30 mouse cellular contexts compared by ENCODE assay signal in the genomic region with DNA sequence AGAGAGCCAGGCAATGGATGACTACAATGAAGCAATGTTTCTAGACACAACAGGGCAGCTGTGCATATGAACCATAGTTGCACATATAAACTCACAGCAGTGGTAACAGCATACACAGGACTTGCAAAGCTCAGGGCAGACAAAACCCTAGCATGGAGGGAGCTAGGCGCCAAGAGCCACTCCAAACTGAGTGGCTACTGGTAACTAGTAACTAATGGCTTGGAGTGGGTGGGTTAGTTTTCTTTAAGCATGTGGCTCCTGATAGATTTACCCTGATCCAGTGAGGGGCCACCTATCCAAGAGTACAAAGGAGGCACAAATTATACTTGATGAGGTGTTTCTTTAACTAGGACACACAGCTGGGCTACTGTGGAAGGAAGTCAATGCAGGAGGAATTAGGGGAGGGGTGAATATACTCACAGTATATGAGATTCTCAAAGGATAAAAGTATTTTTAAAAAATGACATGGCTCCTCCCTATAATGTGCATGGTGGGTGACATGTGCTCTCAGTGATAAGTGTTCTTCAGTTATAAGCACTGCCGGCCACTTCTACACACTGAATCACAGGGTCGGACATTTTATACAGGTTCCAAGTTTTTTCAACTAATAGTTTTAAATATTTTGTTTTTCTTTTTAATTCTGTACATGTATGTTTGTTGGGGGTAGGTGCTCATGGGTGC. TPM values are rescaled to one million over a fixed set of nuclear protein-coding genes. Genes with fewer than 3 reads are reported as not detected.
DNase-seq lines count a peak whose midpoint lies in the region; ATAC-seq lines count a peak whose summit lies in the region.
"Had no signal": no experiment of that assay in that cellular context is flagged by ENCODE, and none has a peak within 500 bp of the region (broad histone marks: within the 10 kb centered on the region; RNA-seq: fewer than 3 reads in every experiment).

No protein-coding gene starts in this region.

- H3K9ac ChIP-seq in hindbrain, embryonic 15.5 days = no peak overlapping the region
- H3K9ac ChIP-seq in hindbrain, embryonic 16.5 days (ENCODE audit: low read depth, low read length) = no peak overlapping the region
- H3K9ac ChIP-seq in midbrain, embryonic 12.5 days (replicated peaks) = no peak overlapping the region; the same call in 1 of the 2 replicates
- no peak overlapping the region for H3K9ac ChIP-seq in midbrain, embryonic 11.5 days (ENCODE audit: low read length)
- H3K9ac ChIP-seq in liver, embryonic 16.5 days (ENCODE audit: low read depth, low read length) = no peak overlapping the region
- H3K9ac ChIP-seq: embryonic facial prominence, embryonic 15.5 days; forebrain, embryonic 13.5 days; hindbrain, embryonic 13.5 days; intestine, embryonic 15.5 days; limb, embryonic 15.5 days; lung, embryonic 15.5 days; midbrain, embryonic 15.5 days; stomach, embryonic 15.5 days had no signal

- no peak overlapping the region for H3K4me2 ChIP-seq in hindbrain, embryonic 15.5 days
- H3K4me2 ChIP-seq in hindbrain, embryonic 16.5 days (ENCODE audit: low read length) = no peak overlapping the region
- H3K4me2 ChIP-seq in midbrain, embryonic 12.5 days (replicated peaks) = no peak overlapping the region
- H3K4me2 ChIP-seq in midbrain, embryonic 11.5 days = no peak overlapping the region
- no peak overlapping the region for H3K4me2 ChIP-seq in liver, embryonic 16.5 days (ENCODE audit: low read depth, low read length)
- H3K4me2 ChIP-seq: embryonic facial prominence, embryonic 15.5 days; forebrain, embryonic 13.5 days; heart, embryonic 11.5 days; hindbrain, embryonic 13.5 days; intestine, embryonic 15.5 days; limb, embryonic 15.5 days; lung, embryonic 15.5 days; midbrain, embryonic 15.5 days; stomach, embryonic 15.5 days had no signal

- H3K27me3 ChIP-seq in hindbrain, embryonic 15.5 days = no peaks in the 10 kb centered on the region
- H3K27me3 ChIP-seq in hindbrain, embryonic 16.5 days (replicated peaks; ENCODE audit: control insufficient read depth, insufficient read depth, low read length) = no peaks in the 10 kb centered on the region
- H3K27me3 ChIP-seq in midbrain, embryonic 12.5 days = 0 out of 2 replicates have a peak, but pooled peaks cover 6% of the 10 kb centered on the region
- no peaks in the 10 kb centered on the region for H3K27me3 ChIP-seq in midbrain, embryonic 11.5 days (ENCODE audit: control insufficient read depth, insufficient read depth, low read length)
- H3K27me3 ChIP-seq in liver, embryonic 16.5 days (ENCODE audit: control insufficient read depth, insufficient read depth, low read depth, low read length) = no peaks in the 10 kb centered on the region
- H3K27me3 ChIP-seq: embryonic facial prominence, embryonic 15.5 days; forebrain, embryonic 13.5 days; intestine, embryonic 15.5 days; limb, embryonic 15.5 days; lung, embryonic 15.5 days; midbrain, embryonic 15.5 days; stomach, embryonic 15.5 days had no signal

- H3K9me3 ChIP-seq in hindbrain, embryonic 15.5 days = no peaks in the 10 kb centered on the region
- no peaks in the 10 kb centered on the region for H3K9me3 ChIP-seq in hindbrain, embryonic 16.5 days (ENCODE audit: control insufficient read depth, low read length)
- no peaks in the 10 kb centered on the region for H3K9me3 ChIP-seq in midbrain, embryonic 12.5 days
- no peaks in the 10 kb centered on the region for H3K9me3 ChIP-seq in midbrain, embryonic 11.5 days (ENCODE audit: control insufficient read depth, low read length)
- H3K9me3 ChIP-seq in liver, embryonic 16.5 days (replicated peaks; ENCODE audit: control insufficient read depth, low read length) = no peaks in the 10 kb centered on the region
- H3K9me3 ChIP-seq: embryonic facial prominence, embryonic 10.5 days; embryonic facial prominence, embryonic 15.5 days; forebrain, embryonic 13.5 days; hindbrain, embryonic 13.5 days; intestine, embryonic 15.5 days; limb, embryonic 10.5 days; limb, embryonic 15.5 days; lung, embryonic 15.5 days; midbrain, embryonic 15.5 days; stomach, embryonic 15.5 days had no signal

- DNase-seq in midbrain, embryonic 11.5 days (ENCODE audit: low spot score, missing footprints) = no peak
- no peak for DNase-seq in frontal cortex, adult 2 months (ENCODE audit: extremely low spot score in 1 of 2, low spot score in 1 of 2)
- no peak for DNase-seq in thymus, postnatal 25 days
- DNase-seq: adrenal gland, adult 8-10 months; cerebellum, adult 2 months; cerebellum, postnatal 14 days; gastrocnemius, postnatal 25 days; heart, adult 18-20 months; heart, postnatal 4 days; kidney, adult 2 months; kidney, postnatal 4 days; layer of hippocampus, postnatal 36 days; right cerebral cortex, postnatal 25 days; thymus, postnatal 14 days had no signal

- 94% methylated on average over 3 of the region's 3 CpGs for WGBS in hindbrain, embryonic 15.5 days
- 96% methylated on average over 3 of the region's 3 CpGs for WGBS in hindbrain, embryonic 16.5 days
- WGBS in midbrain, embryonic 12.5 days = 95% methylated on average over 3 of the region's 3 CpGs
- 95% methylated on average over 3 of the region's 3 CpGs for WGBS in midbrain, embryonic 11.5 days
- WGBS in liver, embryonic 16.5 days (ENCODE audit: insufficient replicate concordance) = 36% methylated on average over 3 of the region's 3 CpGs

- H3K4me1 ChIP-seq in hindbrain, embryonic 15.5 days (replicated peaks) = 0 out of 2 replicates have a peak, but pooled peaks cover 5% of the 10 kb centered on the region
- H3K4me1 ChIP-seq in hindbrain, embryonic 16.5 days (ENCODE audit: control insufficient read depth, insufficient read depth, low read depth, low read length) = no peaks in the 10 kb centered on the region
- H3K4me1 ChIP-seq in midbrain, embryonic 12.5 days = 0 out of 2 replicates have a peak, but pooled peaks cover 4% of the 10 kb centered on the region
- H3K4me1 ChIP-seq in midbrain, embryonic 11.5 days (ENCODE audit: control insufficient read depth, insufficient read depth, low read length) = no peaks in the 10 kb centered on the region
- peaks cover 23% of the 10 kb centered on the region for H3K4me1 ChIP-seq in liver, embryonic 16.5 days (ENCODE audit: control insufficient read depth, low read depth, low read length)
- H3K4me1 ChIP-seq: embryonic facial prominence, embryonic 10.5 days; embryonic facial prominence, embryonic 15.5 days; intestine, embryonic 15.5 days; limb, embryonic 10.5 days; limb, embryonic 15.5 days; lung, embryonic 15.5 days; midbrain, embryonic 15.5 days; stomach, embryonic 15.5 days had no signal

- no peak overlapping the region for H3K4me3 ChIP-seq in hindbrain, embryonic 15.5 days
- H3K4me3 ChIP-seq in hindbrain, embryonic 16.5 days (ENCODE audit: low read length) = no peak overlapping the region
- H3K4me3 ChIP-seq in midbrain, embryonic 12.5 days = no peak overlapping the region
- no peak overlapping the region for H3K4me3 ChIP-seq in midbrain, embryonic 11.5 days (ENCODE audit: low read depth, low read length)
- no peak overlapping the region for H3K4me3 ChIP-seq in liver, embryonic 16.5 days (ENCODE audit: low read depth, low read length)
- H3K4me3 ChIP-seq: embryonic facial prominence, embryonic 10.5 days; embryonic facial prominence, embryonic 15.5 days; forebrain, embryonic 13.5 days; hindbrain, embryonic 13.5 days; intestine, embryonic 15.5 days; limb, embryonic 10.5 days; limb, embryonic 15.5 days; lung, embryonic 15.5 days; midbrain, embryonic 15.5 days; stomach, embryonic 15.5 days had no signal

- peak; percentile 23; the same call in 1 of the 2 replicates for ATAC-seq in hindbrain, embryonic 15.5 days (ENCODE audit: low FRiP score, low read depth)
- no peak for ATAC-seq in hindbrain, embryonic 16.5 days
- ATAC-seq in midbrain, embryonic 12.5 days (ENCODE audit: low FRiP score, low read depth) = 0 out of 2 replicates have a peak, but pooled peaks have one; percentile 14
- ATAC-seq in midbrain, embryonic 11.5 days (ENCODE audit: low FRiP score) = no peak
- ATAC-seq in liver, embryonic 16.5 days (ENCODE audit: low read depth) = peak; percentile 58; the same call in 1 of the 2 replicates
- ATAC-seq: activated CD4-positive, CD25-positive, alpha-beta regulatory T cell, adult 4 months; forebrain, embryonic 13.5 days; intestine, embryonic 15.5 days; midbrain, embryonic 15.5 days had no signal

- H3K27ac ChIP-seq in hindbrain, embryonic 15.5 days (replicated peaks) = no peak overlapping the region
- no peak overlapping the region for H3K27ac ChIP-seq in hindbrain, embryonic 16.5 days (ENCODE audit: low read depth, low read length)
- no peak overlapping the region for H3K27ac ChIP-seq in midbrain, embryonic 12.5 days (replicated peaks)
- no peak overlapping the region for H3K27ac ChIP-seq in midbrain, embryonic 11.5 days (ENCODE audit: low read depth, low read length)
- H3K27ac ChIP-seq in liver, embryonic 16.5 days (ENCODE audit: low read length) = no peak overlapping the region
- H3K27ac ChIP-seq: embryonic facial prominence, embryonic 10.5 days; embryonic facial prominence, embryonic 15.5 days; forebrain, embryonic 13.5 days; hindbrain, embryonic 13.5 days; intestine, embryonic 15.5 days; limb, embryonic 10.5 days; limb, embryonic 15.5 days; lung, embryonic 15.5 days; midbrain, embryonic 15.5 days; stomach, embryonic 15.5 days had no signal

- no peaks in the 10 kb centered on the region for H3K36me3 ChIP-seq in hindbrain, embryonic 15.5 days
- H3K36me3 ChIP-seq in hindbrain, embryonic 16.5 days (ENCODE audit: control insufficient read depth, insufficient read depth, low read length) = no peaks in the 10 kb centered on the region
- H3K36me3 ChIP-seq in midbrain, embryonic 12.5 days = no peaks in the 10 kb centered on the region
- no peaks in the 10 kb centered on the region for H3K36me3 ChIP-seq in midbrain, embryonic 11.5 days (ENCODE audit: control insufficient read depth, insufficient read depth, low read length)
- H3K36me3 ChIP-seq in liver, embryonic 16.5 days (ENCODE audit: control insufficient read depth, insufficient read depth) = no peaks in the 10 kb centered on the region
- H3K36me3 ChIP-seq: embryonic facial prominence, embryonic 10.5 days; embryonic facial prominence, embryonic 15.5 days; hindbrain, embryonic 13.5 days; intestine, embryonic 15.5 days; limb, embryonic 10.5 days; limb, embryonic 15.5 days; lung, embryonic 15.5 days; midbrain, embryonic 15.5 days; stomach, embryonic 15.5 days had no signal

RNA-seq across cellular contexts. Expression of a gene that starts 15.1 kb away (rescaled TPM):
- 7.2 and 8.5 TPM in 2 replicates for polyA plus RNA-seq in hindbrain, embryonic 15.5 days (2015; fragmentation: Nextera tagmentation; extraction: Ambion mirVana)
- polyA plus RNA-seq in hindbrain, embryonic 16.5 days (2015; fragmentation: Nextera tagmentation; extraction: Ambion mirVana) = 6.7 and 8.6 TPM in 2 replicates
- 8.2 and 10.5 TPM in 2 replicates for polyA plus RNA-seq in midbrain, embryonic 12.5 days (2016; fragmentation: Nextera tagmentation; extraction: Ambion mirVana)
- 9.6 and 12.7 TPM in 2 replicates for polyA plus RNA-seq in midbrain, embryonic 11.5 days (2014; fragmentation: Nextera tagmentation; extraction: Ambion mirVana)
- polyA plus RNA-seq in liver, embryonic 16.5 days (2015; fragmentation: Nextera tagmentation; extraction: Ambion mirVana) = 3.2 and 3.6 TPM in 2 replicates
- polyA plus RNA-seq in frontal cortex, adult 2 months (2012; rRNA removed) = 5.7 and 7.7 TPM in 2 replicates

RNA-seq across cellular contexts. Expression of a gene that starts 37.8 kb away (rescaled TPM):
- 0.30 and 0.50 TPM in 2 replicates for polyA plus RNA-seq in hindbrain, embryonic 15.5 days (2015; fragmentation: Nextera tagmentation; extraction: Ambion mirVana)
- 0.40 and 0.49 TPM in 2 replicates for polyA plus RNA-seq in hindbrain, embryonic 16.5 days (2015; fragmentation: Nextera tagmentation; extraction: Ambion mirVana)
- polyA plus RNA-seq in midbrain, embryonic 12.5 days (2016; fragmentation: Nextera tagmentation; extraction: Ambion mirVana) = 0.41 and 0.89 TPM in 2 replicates
- polyA plus RNA-seq in midbrain, embryonic 11.5 days (2014; fragmentation: Nextera tagmentation; extraction: Ambion mirVana) = 0.59 and 0.78 TPM in 2 replicates
- 0.05 and 0.11 TPM in 2 replicates for polyA plus RNA-seq in liver, embryonic 16.5 days (2015; fragmentation: Nextera tagmentation; extraction: Ambion mirVana)
- polyA plus RNA-seq in frontal cortex, adult 2 months (2012; rRNA removed) = 0.42 TPM in 2 replicates

RNA-seq across cellular contexts. Expression of a gene that starts 44.3 kb away (rescaled TPM):
- polyA plus RNA-seq in hindbrain, embryonic 15.5 days (2015; fragmentation: Nextera tagmentation; extraction: Ambion mirVana) = 469 and 517 TPM in 2 replicates
- polyA plus RNA-seq in hindbrain, embryonic 16.5 days (2015; fragmentation: Nextera tagmentation; extraction: Ambion mirVana) = 374 and 458 TPM in 2 replicates
- 1,184 and 1,191 TPM in 2 replicates for polyA plus RNA-seq in midbrain, embryonic 12.5 days (2016; fragmentation: Nextera tagmentation; extraction: Ambion mirVana)
- 1,500 and 1,513 TPM in 2 replicates for polyA plus RNA-seq in midbrain, embryonic 11.5 days (2014; fragmentation: Nextera tagmentation; extraction: Ambion mirVana)
- polyA plus RNA-seq in liver, embryonic 16.5 days (2015; fragmentation: Nextera tagmentation; extraction: Ambion mirVana) = 81.1 and 83.2 TPM in 2 replicates
- polyA plus RNA-seq in frontal cortex, adult 2 months (2012; rRNA removed) = 125 and 135 TPM in 2 replicates

Comparison
In these comparisons a context has a peak if more than half of its experiments do, and no peak if none do; other contexts are left out.
1. ATAC-seq: peak in hindbrain, embryonic 15.5 days (single experiment), midbrain, embryonic 12.5 days (single experiment) and liver, embryonic 16.5 days (single experiment); none in hindbrain, embryonic 16.5 days (single experiment) and midbrain, embryonic 11.5 days (single experiment).